8 mouse cellular contexts compared by ENCODE assay signal in genomic region chr9:21091707-21092320, GRCm38 (mm10). TPM values are rescaled to one million over a fixed set of nuclear protein-coding genes. Genes with fewer than 3 reads are reported as not detected.
A peak's percentile ranks its signal among the peaks of the same experiment; 100 is the strongest.
DNase-seq lines count a peak whose midpoint lies in the region; ATAC-seq and TF ChIP-seq lines count a peak whose summit lies in the region.

Gene Gm38431, minus strand, starts transcription at chr9:21091997.
Gene Raver1, minus strand, starts transcription at chr9:21092008.

- no peak for TF ChIP-seq EP300 in heart, adult 2 months (IDR thresholded peaks at IDR 0.05; ENCODE audit: insufficient read depth, low read depth, low read length)

- no peaks in the 10 kb centered on the region for H3K9me3 ChIP-seq in embryonic facial prominence, embryonic 14.5 days (ENCODE audit: control insufficient read depth, low read length)
- no peaks in the 10 kb centered on the region for H3K9me3 ChIP-seq in limb, embryonic 13.5 days
- no peaks in the 10 kb centered on the region for H3K9me3 ChIP-seq in midbrain, embryonic 16.5 days (replicated peaks; ENCODE audit: control insufficient read depth, low read length, poor library complexity, severe bottlenecking)

- H3K4me1 ChIP-seq in embryonic facial prominence, embryonic 14.5 days (ENCODE audit: control insufficient read depth, insufficient read depth, low read length): peaks cover 6% of the 10 kb centered on the region
- peaks cover 7% of the 10 kb centered on the region for H3K4me1 ChIP-seq in heart, adult 2 months (ENCODE audit: control insufficient read depth, insufficient read depth, low read length)
- H3K4me1 ChIP-seq in limb, embryonic 13.5 days: peaks cover 21% of the 10 kb centered on the region
- H3K4me1 ChIP-seq in midbrain, embryonic 16.5 days (ENCODE audit: control insufficient read depth, insufficient read depth, low read length): peaks cover 10% of the 10 kb centered on the region

- H3K27me3 ChIP-seq in embryonic facial prominence, embryonic 14.5 days (replicated peaks; ENCODE audit: control insufficient read depth, insufficient read depth, low read length): no peaks in the 10 kb centered on the region
- H3K27me3 ChIP-seq in heart, adult 2 months (ENCODE audit: control insufficient read depth, insufficient read depth, low read length): no peaks in the 10 kb centered on the region
- H3K27me3 ChIP-seq in limb, embryonic 13.5 days: no peaks in the 10 kb centered on the region
- H3K27me3 ChIP-seq in midbrain, embryonic 16.5 days (ENCODE audit: control insufficient read depth, insufficient read depth, low read depth, low read length): no peaks in the 10 kb centered on the region

- peaks cover 5% of the 10 kb centered on the region; the same call in 1 of the 2 replicates for H3K79me2 ChIP-seq in heart, adult 2 months (replicated peaks; ENCODE audit: control insufficient read depth, insufficient read depth, low read length)

- TF ChIP-seq POLR2A in heart, adult 2 months (IDR thresholded peaks at IDR 0.05; ENCODE audit: insufficient read depth, low read depth, low read length): peak; percentile 88

- peak within 1 kb of the TSS; percentile 79 for H3K4me2 ChIP-seq in embryonic facial prominence, embryonic 14.5 days (ENCODE audit: low read depth, low read length)
- peak within 1 kb of the TSS; percentile 92 for H3K4me2 ChIP-seq in limb, embryonic 13.5 days (replicated peaks)
- peak within 1 kb of the TSS; percentile 70 for H3K4me2 ChIP-seq in midbrain, embryonic 16.5 days (ENCODE audit: low read length)

- no peak for TF ChIP-seq CTCF in heart, adult 2 months (IDR thresholded peaks at IDR 0.05)

- peaks cover 36% of the 10 kb centered on the region for H3K36me3 ChIP-seq in embryonic facial prominence, embryonic 14.5 days (ENCODE audit: control insufficient read depth, insufficient read depth, low read length)
- H3K36me3 ChIP-seq in heart, adult 2 months (ENCODE audit: control insufficient read depth, insufficient read depth, low read length): no peaks in the 10 kb centered on the region
- peaks cover 36% of the 10 kb centered on the region for H3K36me3 ChIP-seq in limb, embryonic 13.5 days
- H3K36me3 ChIP-seq in midbrain, embryonic 16.5 days (ENCODE audit: control insufficient read depth, insufficient read depth, low read length): peaks cover 6% of the 10 kb centered on the region

- peak; percentile 100 for ATAC-seq in embryonic facial prominence, embryonic 14.5 days (ENCODE audit: low read depth)
- ATAC-seq in limb, embryonic 13.5 days (ENCODE audit: low FRiP score, low read depth): peak; percentile 100
- peak; percentile 99 for ATAC-seq in midbrain, embryonic 16.5 days

- H3K9ac ChIP-seq in embryonic facial prominence, embryonic 14.5 days (ENCODE audit: low read depth, low read length): peak within 1 kb of the TSS; percentile 87
- H3K9ac ChIP-seq in heart, adult 2 months (ENCODE audit: low read depth, low read length): peak within 1 kb of the TSS; percentile 81
- peak within 1 kb of the TSS; percentile 78 for H3K9ac ChIP-seq in limb, embryonic 13.5 days
- H3K9ac ChIP-seq in midbrain, embryonic 16.5 days (ENCODE audit: low read depth, low read length): peak within 1 kb of the TSS; percentile 81

- peak within 1 kb of the TSS; percentile 76 for H3K4me3 ChIP-seq in embryonic facial prominence, embryonic 14.5 days (ENCODE audit: low read depth, low read length)
- peak within 1 kb of the TSS; percentile 62 for H3K4me3 ChIP-seq in heart, adult 2 months
- peak within 1 kb of the TSS; percentile 63 for H3K4me3 ChIP-seq in limb, embryonic 13.5 days
- peak within 1 kb of the TSS; percentile 71 for H3K4me3 ChIP-seq in midbrain, embryonic 16.5 days (ENCODE audit: low read depth, low read length)

- under 1% methylated on average over 51 of the region's 54 CpGs for WGBS in embryonic facial prominence, embryonic 14.5 days
- under 1% methylated on average over 54 of the region's 54 CpGs for WGBS in heart, adult 2 months
- WGBS in limb, embryonic 13.5 days: under 1% methylated on average over 53 of the region's 54 CpGs
- under 1% methylated on average over 54 of the region's 54 CpGs for WGBS in midbrain, embryonic 16.5 days

- intact Hi-C loops in heart, adult 2 months (cut with DNase I): loop anchor here (2.0 to 5.0 kb wide), 2 partner anchors 41 to 60 kb away; partner anchors contain the start of gene Icam5

- H3K27ac ChIP-seq in embryonic facial prominence, embryonic 14.5 days (replicated peaks; ENCODE audit: low read depth, low read length): peak within 1 kb of the TSS; percentile 88
- H3K27ac ChIP-seq in heart, adult 2 months: peak within 1 kb of the TSS; percentile 94
- H3K27ac ChIP-seq in limb, embryonic 13.5 days: peak within 1 kb of the TSS; percentile 87
- H3K27ac ChIP-seq in midbrain, embryonic 16.5 days (ENCODE audit: low read length): peak within 1 kb of the TSS; percentile 92

- DNase-seq in 3T3-L1 (ENCODE audit: low read depth, low spot score): peak; percentile 99
- peak; percentile 91 to 93 for DNase-seq in adrenal gland, postnatal 4 days (ENCODE audit: low spot score in 2 of 2)
- DNase-seq in embryonic facial prominence, embryonic 14.5 days (ENCODE audit: low spot score): peak; percentile 99
- DNase-seq in heart, adult 2 months: peak; percentile 96 to 98
- peak; percentile 99 for DNase-seq in kidney, adult 8-10 months
- DNase-seq in spleen, postnatal 10 days (ENCODE audit: low spot score in 2 of 2): peak; percentile 91 to 99

RNA-seq across cellular contexts. Expression of gene Gm38431, which starts in this region (rescaled TPM):
- 1 to 10 TPM; 3.1 to 3.9 TPM for total RNA-seq in adrenal gland, postnatal 4 days (2021)
- 1.2 and 1.4 TPM in 2 replicates for polyA plus RNA-seq in embryonic facial prominence, embryonic 14.5 days (2014; fragmentation: Nextera tagmentation; extraction: Ambion mirVana)
- total RNA-seq in heart, adult 2 months (2021): under 1 TPM; 0.31 to 0.34 TPM
- polyA plus RNA-seq in heart, adult 2 months (2012; rRNA removed): 2.0 and 2.3 TPM in 2 replicates
- 1.8 and 2.1 TPM in 2 replicates for polyA plus RNA-seq in limb, embryonic 13.5 days (2015; fragmentation: Nextera tagmentation; extraction: Ambion mirVana)
- 1.6 and 1.9 TPM in 2 replicates for polyA plus RNA-seq in midbrain, embryonic 16.5 days (2015; fragmentation: Nextera tagmentation; extraction: Ambion mirVana)

RNA-seq across cellular contexts. Expression of gene Raver1, which starts in this region (rescaled TPM):
- total RNA-seq in adrenal gland, postnatal 4 days (2021): 10 to 100 TPM; 67.0 to 68.4 TPM
- polyA plus RNA-seq in embryonic facial prominence, embryonic 14.5 days (2014; fragmentation: Nextera tagmentation; extraction: Ambion mirVana): 64.2 and 71.4 TPM in 2 replicates
- 10 to 100 TPM; 26.3 to 27.9 TPM for total RNA-seq in heart, adult 2 months (2021)
- polyA plus RNA-seq in heart, adult 2 months (2012; rRNA removed): 27.4 and 29.1 TPM in 2 replicates
- 55.0 and 63.2 TPM in 2 replicates for polyA plus RNA-seq in limb, embryonic 13.5 days (2015; fragmentation: Nextera tagmentation; extraction: Ambion mirVana)
- polyA plus RNA-seq in midbrain, embryonic 16.5 days (2015; fragmentation: Nextera tagmentation; extraction: Ambion mirVana): 28.9 and 30.4 TPM in 2 replicates

Comparison
In these comparisons a context has a peak if more than half of its experiments do, and no peak if none do; other contexts are left out.
1. Peak in every context shown above with its lines: DNase-seq, ATAC-seq, H3K4me3 ChIP-seq and H3K27ac ChIP-seq.